Mouse (Mus musculus) heart, embryonic 14.5 days (tissue): Measurements from ENCODE around the gene Olfr251. TPM values are rescaled to one million over a fixed set of nuclear protein-coding genes. Genes with fewer than 3 reads are reported as not detected.

Experiments used
- ATAC-seq: fragments of 200-750 bp; cut with Nextera tagmentation; 2 replicates; pipeline ENCODE4 v1.8.0; 2017; ENCODE audit warnings: low read depth, moderate TSS enrichment; ENCODE audit not compliant: insufficient number of reproducible peaks, insufficient read depth, low FRiP score
- H3K27ac ChIP-seq, 2 experiments: fragments of 200-500 bp in 1 of 2; fragments of 300-500 bp in 1 of 2; sonication (generic) in 1 of 2; replicated peaks in 1 of 2; 2 replicates each; pipeline ENCODE4 v1.5.1; 2012 to 2014; ENCODE audit warnings: low read depth in 2 of 2, low read length in 2 of 2, control low read depth in 1 of 2, mild to moderate bottlenecking in 1 of 2, mixed read lengths in 1 of 2; ENCODE audit not compliant: control insufficient read depth in 1 of 2, insufficient read depth in 1 of 2
- H3K27me3 ChIP-seq: fragments of 300-500 bp; sonication (generic); 2 replicates; pipeline ENCODE4 v1.6.1; 2014; ENCODE audit warnings: mild to moderate bottlenecking, low read length, control low read depth; ENCODE audit not compliant: control insufficient read depth, insufficient read depth
- H3K36me3 ChIP-seq: fragments of 300-500 bp; sonication (generic); 2 replicates; pipeline ENCODE4 v1.6.1; 2014; ENCODE audit warnings: mild to moderate bottlenecking, control low read depth, low read length, mixed read lengths; ENCODE audit not compliant: control insufficient read depth, insufficient read depth
- H3K4me1 ChIP-seq, 2 experiments: fragments of 200-500 bp in 1 of 2; fragments of 300-500 bp in 1 of 2; sonication (generic) in 1 of 2; 2 replicates each; pipeline ENCODE4 v1.6.1; 2012 to 2014; ENCODE audit warnings: low read length in 2 of 2, control low read depth in 1 of 2, mixed read lengths in 1 of 2; ENCODE audit not compliant: control insufficient read depth in 2 of 2, insufficient read depth in 2 of 2
- H3K4me2 ChIP-seq: fragments of 300-500 bp; sonication (generic); 2 replicates; pipeline ENCODE4 v1.6.1; 2014; ENCODE audit warnings: mild to moderate bottlenecking, low read length
- H3K4me3 ChIP-seq, 2 experiments: fragments of 200-500 bp in 1 of 2; fragments of 300-500 bp in 1 of 2; sonication (generic) in 1 of 2; 2 replicates each; pipeline ENCODE4 v1.5.1; 2012 to 2014; ENCODE audit warnings: low read length in 2 of 2, mild to moderate bottlenecking in 2 of 2, control low read depth in 1 of 2, low read depth in 1 of 2, moderate library complexity in 1 of 2; ENCODE audit not compliant: control insufficient read depth in 1 of 2, insufficient read depth in 1 of 2
- H3K9ac ChIP-seq: fragments of 300-500 bp; sonication (generic); 2 replicates; pipeline ENCODE4 v1.6.1; 2014; ENCODE audit warnings: mild to moderate bottlenecking, low read length
- H3K9me3 ChIP-seq: fragments of 300-500 bp; sonication (generic); 2 replicates; pipeline ENCODE4 v1.6.1; 2016; ENCODE audit warnings: low read length, control low read depth; ENCODE audit not compliant: control insufficient read depth
- WGBS: fragments of 180-500 bp; shearing (Covaris S2); extraction: QIAGEN DNeasy Blood & Tissue Kit; methylation state at CpG from one replicate; pipeline ENCODE4 v1.1.7; 2014; 5-methylcytosine and 5-hydroxymethylcytosine counted together
- polyA plus RNA-seq: library from polyadenylated mRNA; unstranded; fragments of >200 nt; fragmentation: Nextera tagmentation; extraction: Ambion mirVana; gene quantifications from 2 replicates; pipeline ENCODE4 v1.2.1, GENCODE M21; 2014

Olfr251 gene
- polyA plus RNA-seq, 1 experiment from 2014 or later: not detected

GRCm38 (mm10) chr9:38427026-38427425, 50.1 kb downstream of the Olfr251 start:
- 0 out of 2 replicates have a peak, but pooled peaks cover 6% of the 10 kb centered on the region for H3K9me3 ChIP-seq
- ATAC-seq: no peak
- H3K4me1 ChIP-seq: no peaks in the 10 kb centered on the region
- no peaks in the 10 kb centered on the region for H3K36me3 ChIP-seq
- 37% methylated on average over 1 of the region's 1 CpGs for WGBS
- H3K4me2 ChIP-seq: no peak overlapping the region
- H3K9ac ChIP-seq: no peak overlapping the region
- H3K27me3 ChIP-seq: no peaks in the 10 kb centered on the region
- H3K27ac ChIP-seq: no peak overlapping the region
- no peak overlapping the region for H3K4me3 ChIP-seq

GRCm38 (mm10) chr9:38429155-38429554, 52.3 kb downstream of the Olfr251 start, which contains the start of gene Olfr901:
Olfr901 (plus strand) TSS chr9:38429455.
- Histone ChIP-seq H3K27me3 (no peaks in the 10 kb centered on the region), H3K9ac (no peak within 1 kb of the TSS), H3K4me1 (no peaks in the 10 kb centered on the region), H3K4me2 (no peak within 1 kb of the TSS), H3K9me3 (0 out of 2 replicates have a peak, but pooled peaks cover 6% of the 10 kb centered on the region), H3K27ac (no peak within 1 kb of the TSS), H3K36me3 (no peaks in the 10 kb centered on the region), H3K4me3 (no peak within 1 kb of the TSS)
- WGBS: 74% methylated on average over 1 of the region's 1 CpGs
- ATAC-seq: no peak

Other genes with a start within 250 kb of the Olfr251 start
- gene Olfr890, start 234.6 kb upstream of the Olfr251 start, polyA plus RNA-seq: not detected in 2 replicates
- gene Olfr891, start 196.3 kb upstream of the Olfr251 start, polyA plus RNA-seq: not detected in 2 replicates
- gene Olfr893, start 168.7 kb upstream of the Olfr251 start, polyA plus RNA-seq: not detected in 2 replicates
- gene Olfr894, start 159.0 kb upstream of the Olfr251 start, polyA plus RNA-seq: not detected in 2 replicates
- not detected in 2 replicates for gene Olfr143, start 124.3 kb upstream of the Olfr251 start, polyA plus RNA-seq
- gene Olfr895, start 109.2 kb upstream of the Olfr251 start, polyA plus RNA-seq: not detected in 2 replicates
- not detected in 2 replicates for gene Olfr896-ps1, start 86.0 kb upstream of the Olfr251 start, polyA plus RNA-seq
- gene Olfr25, start 48.0 kb upstream of the Olfr251 start, polyA plus RNA-seq: not detected in 2 replicates
- not detected in 2 replicates for gene Olfr898, start 28.7 kb upstream of the Olfr251 start, polyA plus RNA-seq
- not detected in 2 replicates for gene Olfr250, start 10.2 kb upstream of the Olfr251 start, polyA plus RNA-seq
- not detected in 2 replicates for gene Olfr147, start 24.6 kb downstream of the Olfr251 start, polyA plus RNA-seq
- not detected in 2 replicates for gene Olfr901, start 52.4 kb downstream of the Olfr251 start, polyA plus RNA-seq
- not detected in 2 replicates for gene Olfr902, start 70.6 kb downstream of the Olfr251 start, polyA plus RNA-seq
- not detected in 2 replicates for gene Olfr904, start 86.1 kb downstream of the Olfr251 start, polyA plus RNA-seq
- not detected in 2 replicates for gene Olfr905, start 94.0 kb downstream of the Olfr251 start, polyA plus RNA-seq
- not detected in 2 replicates for gene Olfr906, start 110.0 kb downstream of the Olfr251 start, polyA plus RNA-seq
- not detected in 2 replicates for gene Olfr907, start 118.7 kb downstream of the Olfr251 start, polyA plus RNA-seq
- not detected in 2 replicates for gene Olfr911-ps1, start 144.5 kb downstream of the Olfr251 start, polyA plus RNA-seq
- gene Olfr910, start 160.8 kb downstream of the Olfr251 start, polyA plus RNA-seq: not detected in 2 replicates
- gene Olfr912, start 203.1 kb downstream of the Olfr251 start, polyA plus RNA-seq: not detected in 2 replicates
- gene Olfr913, start 215.7 kb downstream of the Olfr251 start, polyA plus RNA-seq: not detected in 2 replicates
- not detected in 2 replicates for gene Olfr914, start 228.0 kb downstream of the Olfr251 start, polyA plus RNA-seq